Comparison of ENCODE assay signal across 32 mouse cellular contexts in genomic region chr7:94532520-94532919, GRCm38 (mm10).
"Had no signal": no experiment of that assay in that cellular context is flagged by ENCODE, and none has a peak within 500 bp of the region (broad histone marks: within the 10 kb centered on the region; RNA-seq: fewer than 3 reads in every experiment).

No protein-coding gene starts in this region.

- H3K4me2 ChIP-seq: limb, embryonic 12.5 days; limb, embryonic 13.5 days; limb, embryonic 15.5 days; liver, embryonic 12.5 days; liver, embryonic 13.5 days; liver, embryonic 15.5 days; lung, embryonic 14.5 days; lung, embryonic 15.5 days; midbrain, embryonic 11.5 days; midbrain, embryonic 12.5 days; midbrain, embryonic 13.5 days; midbrain, embryonic 15.5 days; neural tube, embryonic 12.5 days had no signal

- H3K4me1 ChIP-seq: limb, embryonic 10.5 days; limb, embryonic 12.5 days; limb, embryonic 13.5 days; limb, embryonic 15.5 days; liver, embryonic 12.5 days; liver, embryonic 13.5 days; liver, embryonic 15.5 days; lung, embryonic 15.5 days; megakaryocyte, embryonic 14.5 days; midbrain, embryonic 10.5 days; midbrain, embryonic 12.5 days; midbrain, embryonic 13.5 days; midbrain, embryonic 15.5 days; neural tube, embryonic 12.5 days had no signal

- H3K9ac ChIP-seq: limb, embryonic 12.5 days; limb, embryonic 13.5 days; limb, embryonic 15.5 days; liver, embryonic 12.5 days; liver, embryonic 13.5 days; liver, embryonic 14.5 days; liver, embryonic 15.5 days; liver, postnatal 0 days; lung, embryonic 14.5 days; lung, embryonic 15.5 days; midbrain, embryonic 12.5 days; midbrain, embryonic 13.5 days; midbrain, embryonic 15.5 days; neural tube, embryonic 12.5 days had no signal

- H3K27me3 ChIP-seq: limb, embryonic 12.5 days; limb, embryonic 13.5 days; limb, embryonic 15.5 days; liver, embryonic 12.5 days; liver, embryonic 13.5 days; liver, embryonic 15.5 days; lung, embryonic 15.5 days; megakaryocyte, embryonic 14.5 days; midbrain, embryonic 12.5 days; midbrain, embryonic 13.5 days; midbrain, embryonic 15.5 days; neural tube, embryonic 12.5 days had no signal

- H3K36me3 ChIP-seq: limb, embryonic 10.5 days; limb, embryonic 12.5 days; limb, embryonic 13.5 days; limb, embryonic 15.5 days; liver, embryonic 12.5 days; liver, embryonic 13.5 days; liver, embryonic 15.5 days; lung, embryonic 15.5 days; midbrain, embryonic 10.5 days; midbrain, embryonic 12.5 days; midbrain, embryonic 13.5 days; midbrain, embryonic 15.5 days; neural tube, embryonic 12.5 days had no signal

- H3K27ac ChIP-seq: left cerebral cortex, adult 2 months; limb, embryonic 10.5 days; limb, embryonic 12.5 days; limb, embryonic 13.5 days; limb, embryonic 15.5 days; liver, embryonic 12.5 days; liver, embryonic 13.5 days; liver, embryonic 14.5 days; liver, embryonic 15.5 days; lung, embryonic 15.5 days; macrophage; midbrain, embryonic 10.5 days; midbrain, embryonic 12.5 days; midbrain, embryonic 13.5 days; midbrain, embryonic 15.5 days; neural tube, embryonic 12.5 days had no signal

- ATAC-seq: liver, embryonic 12.5 days; liver, postnatal 0 days; lung, postnatal 0 days; midbrain, embryonic 13.5 days; midbrain, embryonic 15.5 days; midbrain, embryonic 16.5 days had no signal

- H3K9me3 ChIP-seq: limb, embryonic 10.5 days; limb, embryonic 12.5 days; limb, embryonic 13.5 days; limb, embryonic 15.5 days; liver, embryonic 12.5 days; liver, embryonic 13.5 days; liver, embryonic 15.5 days; lung, embryonic 15.5 days; midbrain, embryonic 10.5 days; midbrain, embryonic 12.5 days; midbrain, embryonic 13.5 days; midbrain, embryonic 15.5 days; neural tube, embryonic 12.5 days had no signal

- H3K4me3 ChIP-seq: left cerebral cortex, adult 2 months; limb, embryonic 10.5 days; limb, embryonic 12.5 days; limb, embryonic 13.5 days; limb, embryonic 15.5 days; liver, embryonic 12.5 days; liver, embryonic 13.5 days; liver, embryonic 15.5 days; lung, embryonic 15.5 days; megakaryocyte, embryonic 14.5 days; midbrain, embryonic 10.5 days; midbrain, embryonic 12.5 days; midbrain, embryonic 13.5 days; midbrain, embryonic 15.5 days; myocyte; neural tube, embryonic 12.5 days had no signal

- DNase-seq: left cerebral cortex, postnatal 4 days; liver; liver, embryonic 13.5 days; liver, postnatal 0 days; lung, adult 18-20 months; lung, adult 2 months; lung, embryonic 14.5 days; lung, postnatal 10 days; lung, postnatal 14 days; lung, postnatal 36 days; lung, postnatal 4 days; midbrain, embryonic 14.5 days had no signal
